Mouse (Mus musculus) embryo, embryonic 10 days (tissue): ENCODE results near the gene Smu1.

Source experiments
- DNase-seq: peaks from one replicate; pipeline ENCODE4 v3.0.0-alpha.2; 2015; ENCODE audit warnings: low spot score

Gene Smu1

DNA sequence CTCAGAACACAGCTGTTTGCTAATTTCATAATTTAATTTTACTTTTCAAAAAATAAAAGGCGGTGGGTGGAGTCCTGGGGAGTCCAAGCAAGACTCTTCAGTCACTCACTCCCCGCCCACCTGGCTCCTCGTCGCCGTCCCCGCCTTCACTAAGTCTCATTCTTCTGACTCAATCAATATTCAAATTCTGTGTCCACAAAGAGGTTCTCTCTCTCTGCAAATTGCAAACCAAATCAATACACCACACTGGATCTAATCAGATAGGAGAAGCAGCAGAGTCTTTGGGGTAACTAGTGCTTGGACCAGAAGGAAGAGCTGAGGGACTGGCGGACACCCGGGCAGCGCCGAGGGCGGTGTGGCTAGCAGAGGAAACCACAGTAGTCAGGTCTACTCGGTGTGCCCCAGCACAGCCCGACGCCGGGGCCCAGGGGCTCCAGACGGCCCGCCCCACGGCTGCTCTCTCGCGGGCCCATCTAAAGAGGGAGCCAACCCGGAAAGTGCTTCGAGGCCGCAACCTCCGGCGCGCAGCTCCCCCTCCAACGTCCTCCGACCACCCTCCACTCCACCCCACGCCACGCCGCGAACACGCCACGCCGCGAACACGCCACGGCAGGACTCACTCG, 455 bp downstream of the Smu1 start:
- no peak for DNase-seq

DNA sequence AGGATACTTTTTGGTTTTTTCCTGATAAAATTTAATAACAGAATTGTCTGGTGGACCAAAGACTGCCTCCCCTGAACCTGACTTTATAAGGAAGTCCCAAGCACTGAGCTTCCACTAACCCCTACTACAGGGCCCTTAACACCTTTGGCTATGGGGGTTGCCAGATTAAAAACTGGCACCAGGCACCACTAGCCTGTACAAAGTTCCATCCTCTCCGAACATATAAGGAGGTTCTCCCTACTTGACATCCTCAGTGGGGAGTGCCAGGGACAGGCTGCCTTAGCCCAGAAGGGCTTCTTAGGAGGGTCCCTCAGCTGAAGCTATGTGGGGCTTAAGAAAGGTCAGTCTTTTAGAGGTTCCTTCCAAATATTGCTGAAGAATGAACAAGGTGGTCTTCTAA, 22.4 kb downstream of the Smu1 start:
- DNase-seq = no peak

DNA sequence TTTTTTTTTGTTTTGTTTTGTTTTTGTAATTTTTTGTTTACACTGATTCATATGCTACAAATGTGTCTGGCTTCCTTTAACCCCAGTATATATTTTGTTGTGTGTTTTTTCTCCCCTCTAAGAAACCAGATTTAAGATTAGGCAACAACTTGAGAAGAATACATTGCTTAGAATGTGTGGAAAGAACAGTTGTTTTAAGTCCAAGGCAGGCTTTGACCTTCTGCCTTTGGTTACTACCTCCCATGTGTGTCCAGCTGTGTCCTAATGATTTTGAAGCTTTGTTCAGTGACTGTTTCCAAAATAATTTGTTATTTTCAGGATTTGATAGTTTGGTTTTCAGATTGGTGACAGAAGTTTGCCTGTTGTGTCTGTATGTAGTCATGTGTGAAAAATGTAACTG, 26.5 kb downstream of the Smu1 start:
- no peak for DNase-seq

DNA sequence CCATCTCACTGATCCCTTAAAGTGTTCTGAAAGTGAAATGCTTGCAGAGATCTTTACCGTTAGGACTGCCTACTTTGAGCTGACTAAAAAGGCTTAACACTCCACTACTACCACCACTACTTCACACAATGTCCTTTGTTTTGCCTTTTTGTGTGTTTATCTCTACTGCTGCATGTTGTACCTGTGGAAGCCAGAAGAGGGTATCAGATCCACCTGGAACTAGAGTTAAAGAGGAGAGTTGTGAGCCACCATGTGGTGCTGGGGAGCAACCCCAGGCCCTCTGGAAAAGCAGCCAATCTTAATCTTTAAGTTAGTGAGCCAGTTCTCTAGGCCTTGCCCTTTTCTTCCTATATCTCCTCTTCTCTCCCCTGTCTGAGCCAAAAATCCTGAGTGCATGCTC, 30.5 kb downstream of the Smu1 start:
- no peak for DNase-seq

DNA sequence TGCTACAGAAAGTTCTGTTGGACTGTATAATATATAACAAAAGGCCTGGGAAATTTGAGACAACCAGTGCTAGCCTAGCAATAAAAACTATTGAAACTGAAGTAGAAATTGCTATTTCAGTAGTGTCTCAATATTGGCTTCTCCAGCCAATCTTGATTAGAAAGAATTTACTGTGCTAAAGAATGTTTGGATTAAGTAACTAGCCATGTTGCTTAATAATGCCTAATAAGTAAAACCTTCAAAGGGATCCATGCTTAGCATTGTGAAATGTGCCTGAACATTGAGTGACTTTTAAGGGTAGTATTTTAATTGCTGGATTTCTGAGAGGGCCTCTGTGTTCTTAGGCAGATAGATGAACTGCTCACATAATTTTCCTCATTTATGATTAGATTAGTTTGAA, 32.2 kb downstream of the Smu1 start:
- DNase-seq = no peak

DNA sequence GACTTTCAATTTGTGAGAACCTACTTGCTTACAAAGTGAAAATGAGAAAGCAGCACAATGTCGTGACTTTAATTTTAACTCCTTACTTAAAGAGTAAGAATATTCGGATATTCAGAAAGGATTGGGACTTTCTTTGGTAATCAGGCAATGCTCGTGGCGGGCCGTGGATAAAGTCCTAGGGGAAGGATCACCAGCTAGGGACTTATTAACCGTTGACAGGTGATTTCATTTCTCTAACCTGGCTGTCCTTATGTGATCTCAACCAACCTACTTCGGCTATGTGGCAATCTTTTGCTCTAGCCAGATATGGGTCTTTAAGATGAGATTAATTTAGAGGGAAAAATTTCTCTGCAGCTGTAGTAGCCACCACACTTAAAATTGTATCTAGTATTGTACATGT, 32.6 kb downstream of the Smu1 start:
- DNase-seq = no peak

DNA sequence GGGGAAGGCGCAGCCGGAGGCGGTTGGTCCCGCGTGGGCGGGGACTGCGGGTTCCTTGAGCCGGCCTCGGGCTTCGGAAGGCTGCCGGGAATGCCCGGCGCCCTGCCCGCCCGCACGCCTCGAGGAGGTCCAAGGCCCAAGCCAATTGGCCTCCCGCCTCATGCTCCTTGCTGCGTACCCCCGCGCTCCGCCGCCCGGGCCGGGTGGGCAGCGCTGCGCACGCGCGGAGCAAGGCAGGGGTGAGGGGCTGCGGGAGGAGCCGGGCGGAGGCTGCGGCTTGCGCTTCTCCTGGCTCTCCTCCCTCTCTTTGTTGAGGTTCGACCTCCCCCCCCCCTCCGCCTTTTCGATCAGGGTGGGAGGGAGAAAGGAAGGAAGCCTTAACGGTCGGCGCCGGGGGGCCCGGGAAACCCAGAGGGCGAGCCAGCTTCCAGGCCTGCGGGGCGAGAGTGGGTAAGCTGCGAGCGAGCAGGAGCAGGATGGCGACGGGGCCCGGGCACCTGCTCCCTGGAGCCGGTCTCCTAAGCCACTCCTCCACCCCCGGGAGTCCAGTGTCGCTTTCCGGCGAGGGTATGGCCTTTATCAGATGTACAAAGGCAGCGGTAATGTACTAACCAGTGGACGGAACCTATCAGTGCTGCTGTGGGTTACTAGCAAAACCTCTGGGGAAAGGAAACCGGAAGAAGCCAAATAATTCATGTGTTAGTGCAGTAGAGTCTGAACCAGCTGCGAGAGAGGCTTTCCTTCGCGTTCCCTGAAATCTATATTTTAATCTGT, 34.8 kb downstream of the Smu1 start:
- DNase-seq = peak; percentile 76

DNA sequence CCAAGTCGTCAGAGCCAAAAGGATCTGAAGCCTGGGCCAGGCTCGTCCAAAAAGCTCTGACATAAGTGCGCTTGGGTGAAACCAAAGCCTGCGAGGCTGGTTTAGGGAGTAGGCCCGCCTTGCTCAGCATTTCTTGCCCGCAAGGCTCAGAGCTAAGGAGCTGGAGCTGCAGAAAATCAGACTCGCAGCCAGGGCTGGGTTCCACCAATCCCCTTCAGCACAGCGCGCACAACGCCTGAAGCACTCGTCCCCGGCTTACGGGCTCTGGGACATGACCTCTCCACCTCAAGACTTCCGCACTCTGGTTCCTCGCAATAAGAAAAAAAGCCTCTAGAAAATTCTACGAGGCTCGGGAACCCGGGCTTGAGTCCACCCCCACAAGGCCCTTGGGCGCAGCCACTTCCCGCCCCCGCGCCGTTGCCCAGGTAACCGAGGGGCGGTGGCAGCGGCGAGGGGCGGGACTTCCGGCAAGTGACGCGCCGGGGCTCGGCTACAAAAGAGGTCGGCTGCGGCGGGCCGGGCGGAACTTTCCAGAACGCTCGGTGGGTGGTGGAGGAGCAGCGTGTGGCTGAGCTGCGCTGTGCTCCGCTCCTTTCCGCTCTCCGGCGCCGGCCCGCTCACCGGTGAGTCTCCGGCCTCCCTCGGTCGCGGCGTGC, 35.6 kb downstream of the Smu1 start, which contains the start of gene Dnaja1:
Gene Dnaja1, plus strand, starts transcription at position 140 of the 656 bp plus-strand sequence.
- DNase-seq = peak; percentile 92

DNA sequence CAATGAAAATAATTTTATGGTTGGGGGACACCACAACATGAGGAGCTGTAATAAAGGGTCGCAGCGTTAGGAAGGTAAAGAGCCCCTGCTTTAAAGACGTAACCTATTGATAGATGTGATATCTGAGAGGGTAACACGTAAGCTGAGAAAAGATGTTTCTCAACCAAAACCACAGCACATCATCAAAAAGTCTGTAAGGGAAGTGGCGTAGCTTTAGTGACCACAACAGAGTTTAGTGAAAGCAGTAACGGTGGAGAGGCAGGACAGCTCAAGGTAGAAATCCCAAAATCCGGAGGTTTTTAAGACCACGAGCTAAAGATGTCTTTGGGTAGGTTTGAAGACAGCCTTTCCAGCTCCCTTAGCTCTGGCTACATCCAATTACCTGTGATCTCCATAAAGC, 36.8 kb downstream of the Smu1 start:
- DNase-seq = no peak

DNA sequence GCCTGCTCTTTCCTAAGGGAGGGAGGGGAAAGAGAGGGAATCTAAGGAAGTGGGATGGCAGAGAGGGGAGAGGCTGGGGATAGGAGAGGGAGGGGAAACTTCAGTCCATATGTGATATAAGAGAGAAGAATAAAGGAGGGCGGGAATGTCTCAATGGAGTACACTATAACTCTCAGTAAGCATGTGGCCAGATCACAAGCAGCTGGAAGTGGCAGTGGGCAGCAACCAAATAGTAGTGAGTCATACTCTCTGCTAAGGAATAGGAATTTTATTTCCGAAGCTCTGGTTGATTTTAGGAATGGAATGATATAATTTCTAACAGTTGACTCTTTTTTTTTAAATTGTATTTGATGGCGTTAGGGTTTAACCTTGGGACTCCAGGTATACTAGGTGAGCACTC, 40.6 kb downstream of the Smu1 start:
- no peak for DNase-seq

DNA sequence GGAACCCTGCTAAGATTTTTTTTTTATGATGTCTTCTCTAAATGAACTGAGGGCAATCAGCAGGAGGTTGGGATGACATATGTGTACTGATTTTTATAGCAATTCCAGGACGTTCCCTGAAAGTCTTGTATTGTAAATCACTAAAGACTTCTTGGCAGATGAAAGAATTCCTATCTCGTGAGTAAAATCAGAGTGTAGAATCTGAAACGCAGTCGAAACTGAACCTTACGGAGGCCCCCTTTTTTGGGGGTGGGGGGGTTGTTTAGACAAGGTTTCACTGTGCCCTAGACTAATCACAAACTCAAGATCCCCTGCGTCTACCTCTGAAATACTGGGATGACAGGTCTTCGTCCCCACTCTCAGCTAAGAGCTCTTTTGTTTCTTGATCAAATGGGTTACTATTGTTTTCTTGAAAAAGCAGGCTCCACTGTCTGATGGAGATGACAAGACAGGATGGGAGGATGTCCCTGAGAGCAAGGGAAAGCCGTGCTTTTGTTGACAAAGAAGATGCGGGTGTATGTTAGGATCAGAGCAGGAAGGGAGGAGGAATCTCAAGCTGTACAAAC, 53.9 kb downstream of the Smu1 start:
- no peak for DNase-seq

DNA sequence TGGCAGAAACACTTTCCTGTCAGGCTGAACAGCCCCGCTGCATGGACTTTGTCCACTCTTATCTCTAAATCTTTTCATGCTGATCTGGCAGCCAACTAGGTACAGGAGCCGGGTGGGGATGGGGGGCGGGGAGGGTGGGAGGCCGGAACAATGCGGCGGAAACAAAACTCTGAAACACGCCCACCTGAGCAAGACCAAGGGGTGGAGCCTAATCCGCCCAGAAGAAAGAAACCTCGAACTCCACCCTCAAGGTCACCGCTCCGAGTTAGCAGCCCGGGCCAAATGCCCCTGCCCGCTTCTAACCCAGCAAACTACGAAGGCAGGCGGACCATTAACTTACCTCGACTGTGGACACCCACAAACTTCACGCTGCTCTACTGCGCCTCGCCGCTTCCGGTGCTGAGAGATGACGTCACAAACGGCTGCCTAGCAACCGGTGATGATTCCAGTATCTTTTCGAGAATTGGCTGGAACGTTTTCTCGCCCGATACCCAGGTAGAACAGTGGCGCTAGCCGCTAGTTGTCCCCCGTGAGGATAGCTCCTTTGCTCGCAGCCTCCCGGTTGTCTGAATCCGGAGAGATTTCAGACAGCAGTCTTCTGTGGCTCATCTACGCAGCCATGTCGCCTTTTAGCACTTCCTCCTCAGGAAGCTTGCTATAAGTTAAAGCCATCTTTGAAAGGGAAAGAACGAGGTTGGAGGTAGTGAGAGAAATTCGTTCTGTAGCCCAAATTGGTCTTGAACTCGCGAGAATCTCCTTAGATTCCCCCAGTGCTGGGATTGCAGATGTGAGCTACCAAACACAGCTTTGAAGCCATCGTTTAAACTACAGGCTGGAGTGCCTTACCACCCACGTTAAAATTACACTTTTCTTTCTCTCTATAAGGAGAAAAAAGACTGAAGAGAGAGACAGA, 54.7 kb downstream of the Smu1 start, which contains the start of gene Aptx:
Gene Aptx, minus strand, starts transcription at position 398 of the 913 bp plus-strand sequence.
- DNase-seq = peak; percentile 98

DNA sequence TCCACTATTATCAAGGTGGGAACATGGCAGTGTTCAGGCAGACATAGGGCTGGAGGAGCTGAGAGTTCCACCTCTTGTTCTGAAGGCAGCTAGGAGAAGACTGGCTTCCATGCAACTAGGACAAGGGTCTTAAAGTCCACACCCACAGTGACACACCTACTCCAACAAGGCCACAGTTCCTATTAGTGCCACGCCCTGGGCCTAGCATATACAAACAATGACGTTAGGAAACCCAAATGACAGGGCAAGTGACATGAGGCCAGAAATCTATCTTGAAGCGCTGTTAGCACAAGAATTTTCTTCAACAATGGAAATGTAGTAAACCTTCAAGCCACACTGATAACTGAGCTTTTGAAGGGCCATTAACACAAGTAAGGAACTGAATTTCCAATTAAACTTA, 55.9 kb downstream of the Smu1 start:
- no peak for DNase-seq

DNA sequence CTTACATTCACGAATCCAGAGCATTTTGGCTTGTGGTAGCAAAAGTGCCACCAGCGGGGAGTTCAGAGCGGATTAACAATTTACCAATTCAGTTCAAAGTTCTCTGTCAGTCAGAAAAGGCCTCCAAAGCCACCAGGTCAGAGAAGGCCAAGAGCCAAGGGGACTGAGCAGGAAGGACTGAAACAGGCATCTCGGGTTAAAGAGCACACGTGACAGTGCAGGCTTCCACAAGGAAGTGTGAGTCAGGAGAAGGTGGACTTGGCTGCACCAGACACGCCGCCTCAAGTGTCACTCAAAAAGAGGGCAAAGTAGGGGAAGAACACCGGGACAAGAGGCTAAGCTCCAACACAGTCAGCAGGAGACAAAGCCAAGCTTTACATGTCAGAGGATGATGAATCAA, 57.5 kb downstream of the Smu1 start:
- DNase-seq = no peak

DNA sequence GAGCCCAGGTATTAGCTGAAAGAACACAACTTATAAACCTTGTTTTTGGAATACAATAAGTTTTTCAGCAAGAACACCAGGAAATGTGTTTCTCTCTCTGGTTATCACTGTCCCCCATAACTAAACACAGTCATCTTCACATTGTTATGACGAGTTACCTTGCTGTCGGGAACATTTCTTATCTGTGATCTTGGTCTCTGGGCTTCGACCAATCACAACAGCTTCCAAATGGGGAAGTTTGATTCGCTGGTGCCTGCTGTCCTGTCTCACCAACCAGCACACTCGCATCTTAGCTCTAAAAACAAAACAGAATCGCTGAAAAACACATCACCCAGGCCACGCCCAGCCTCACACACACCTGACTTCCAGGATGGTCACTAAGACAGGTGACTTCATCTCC, 60.7 kb downstream of the Smu1 start:
- DNase-seq = no peak

DNA sequence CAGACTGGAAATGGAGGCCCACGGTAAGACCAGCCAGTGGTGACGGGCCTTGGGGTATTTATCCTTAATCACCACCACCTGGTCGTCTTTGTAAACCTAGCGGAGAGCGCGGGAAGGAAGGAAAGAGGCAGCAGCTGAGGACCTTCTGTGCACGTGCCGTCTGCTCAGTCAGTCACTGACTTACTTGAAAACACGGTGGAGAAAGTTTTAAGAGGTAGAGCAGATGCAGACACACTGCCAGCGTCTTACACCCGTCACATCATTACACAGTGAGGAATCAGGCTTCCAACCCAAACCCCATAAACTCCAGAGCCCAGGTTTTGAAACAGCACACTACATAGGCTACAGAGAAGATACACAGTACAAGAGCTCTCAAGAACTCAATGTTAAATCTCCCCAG, 66.6 kb downstream of the Smu1 start:
- no peak for DNase-seq
